Mouse (Mus musculus) heart, embryonic 10.5 days (tissue): ENCODE data around the gene Fn1. TPM values are rescaled to one million over a fixed set of nuclear protein-coding genes. Genes with fewer than 3 reads are reported as not detected.
A peak's percentile ranks its signal among the peaks of the same experiment; 100 is the strongest.

ENCODE experiments used
- DNase-seq: peaks from one replicate; pipeline ENCODE4 v3.0.0-alpha.2; 2017; ENCODE audit warnings: low spot score
- H3K27ac ChIP-seq: fragments of 300-500 bp; sonication (generic); 2 replicates; pipeline ENCODE4 v1.5.1; 2016; ENCODE audit warnings: mild to moderate bottlenecking
- H3K27me3 ChIP-seq: fragments of 300-500 bp; sonication (generic); 2 replicates; pipeline ENCODE4 v1.6.1; 2016; ENCODE audit warnings: mild to moderate bottlenecking; ENCODE audit not compliant: poor library complexity, insufficient read depth, severe bottlenecking
- H3K36me3 ChIP-seq: fragments of 300-500 bp; sonication (generic); 2 replicates; pipeline ENCODE4 v1.6.1; 2016; ENCODE audit warnings: mild to moderate bottlenecking, moderate library complexity
- H3K4me1 ChIP-seq: fragments of 300-500 bp; sonication (generic); 2 replicates; pipeline ENCODE4 v1.6.1; 2016; ENCODE audit warnings: mild to moderate bottlenecking
- H3K4me3 ChIP-seq: fragments of 300-500 bp; sonication (generic); 2 replicates; pipeline ENCODE4 v1.5.1; 2016; ENCODE audit warnings: mild to moderate bottlenecking, moderate library complexity
- H3K9me3 ChIP-seq: fragments of 300-500 bp; sonication (generic); 2 replicates; pipeline ENCODE4 v1.6.1; 2016; ENCODE audit warnings: mild to moderate bottlenecking, moderate library complexity
- WGBS: fragments of 180-500 bp; shearing (Covaris S2); methylation state at CpG from one replicate; pipeline ENCODE4 v1.1.7; 2016; 5-methylcytosine and 5-hydroxymethylcytosine counted together
- polyA plus RNA-seq: library from polyadenylated mRNA; unstranded; fragments of >200 nt; fragmentation: Nextera tagmentation; extraction: Ambion mirVana; gene quantifications from 2 replicates; pipeline ENCODE4 v1.2.1, GENCODE M21; 2016

The Fn1 gene
- polyA plus RNA-seq, 1 experiment from 2014 or later = 356 TPM

- Histone ChIP-seq H3K27ac (no peak overlapping the region), H3K27me3 (no peaks in the 10 kb centered on the region), H3K36me3 (no peaks in the 10 kb centered on the region), H3K4me3 (no peak overlapping the region), H3K4me1 (peaks cover 4% of the 10 kb centered on the region; the same call in 1 of the 2 replicates), H3K9me3 (no peaks in the 10 kb centered on the region)
- no peak for DNase-seq
- WGBS = 6% methylated on average over 3 of the region's 3 CpGs
Observed at GRCm38 (mm10) chr1:71673398-71673910, 20.5 kb upstream of the Fn1 start.

- Histone ChIP-seq H3K36me3 (no peaks in the 10 kb centered on the region), H3K27ac (no peak overlapping the region), H3K4me1 (peaks cover 4% of the 10 kb centered on the region; the same call in 1 of the 2 replicates), H3K27me3 (no peaks in the 10 kb centered on the region), H3K4me3 (no peak overlapping the region), H3K9me3 (no peaks in the 10 kb centered on the region)
- WGBS = 78% methylated on average over 3 of the region's 3 CpGs
- DNase-seq = no peak
Observed at GRCm38 (mm10) chr1:71672346-71672745, 19.3 kb upstream of the Fn1 start.

GRCm38 (mm10) chr1:71663242-71663641 lies 10.2 kb upstream of the Fn1 start:
- no peak overlapping the region for H3K4me3 ChIP-seq
- H3K9me3 ChIP-seq = no peaks in the 10 kb centered on the region; the same call in 1 of the 2 replicates
- no peak overlapping the region for H3K27ac ChIP-seq
- H3K27me3 ChIP-seq = no peaks in the 10 kb centered on the region
- DNase-seq = no peak
- H3K4me1 ChIP-seq = no peaks in the 10 kb centered on the region
- WGBS = 89% methylated on average over 6 of the region's 6 CpGs
- H3K36me3 ChIP-seq = 0 out of 2 replicates have a peak, but pooled peaks cover 13% of the 10 kb centered on the region

- no peak overlapping the region for H3K4me3 ChIP-seq
- DNase-seq = no peak
- WGBS = 65% methylated on average over 6 of the region's 6 CpGs
- 0 out of 2 replicates have a peak, but pooled peaks cover 12% of the 10 kb centered on the region for H3K36me3 ChIP-seq
- no peaks in the 10 kb centered on the region for H3K4me1 ChIP-seq
- no peaks in the 10 kb centered on the region; the same call in 1 of the 2 replicates for H3K9me3 ChIP-seq
- no peaks in the 10 kb centered on the region for H3K27me3 ChIP-seq
- no peak overlapping the region for H3K27ac ChIP-seq
Observed at GRCm38 (mm10) chr1:71658632-71659031, 5.6 kb upstream of the Fn1 start.

GRCm38 (mm10) chr1:71656309-71656708 lies 3.3 kb upstream of the Fn1 start:
- Histone ChIP-seq H3K27ac (0 out of 2 replicates have a peak overlapping the region, but pooled peaks have one; percentile 42), H3K27me3 (no peaks in the 10 kb centered on the region), H3K36me3 (0 out of 2 replicates have a peak, but pooled peaks cover 2% of the 10 kb centered on the region), H3K9me3 (no peaks in the 10 kb centered on the region), H3K4me1 (0 out of 2 replicates have a peak, but pooled peaks cover 2% of the 10 kb centered on the region), H3K4me3 (no peak overlapping the region)
- 46% methylated on average over 6 of the region's 6 CpGs for WGBS
- DNase-seq = no peak

GRCm38 (mm10) chr1:71654221-71654620 lies 1.2 kb upstream of the Fn1 start:
- Histone ChIP-seq H3K36me3 (peaks cover 18% of the 10 kb centered on the region), H3K4me1 (peaks cover 16% of the 10 kb centered on the region; the same call in 1 of the 2 replicates), H3K27ac (peak overlapping the region; percentile 97), H3K4me3 (peak overlapping the region; percentile 85), H3K27me3 (no peaks in the 10 kb centered on the region), H3K9me3 (no peaks in the 10 kb centered on the region)
- no peak for DNase-seq
- 14% methylated on average over 8 of the region's 8 CpGs for WGBS

- Histone ChIP-seq H3K27ac (peak overlapping the region; percentile 97), H3K27me3 (no peaks in the 10 kb centered on the region), H3K4me1 (peaks cover 16% of the 10 kb centered on the region; the same call in 1 of the 2 replicates), H3K9me3 (no peaks in the 10 kb centered on the region), H3K4me3 (peak overlapping the region; percentile 85), H3K36me3 (peaks cover 24% of the 10 kb centered on the region)
- under 1% methylated on average over 24 of the region's 24 CpGs for WGBS
- no peak for DNase-seq
Observed at GRCm38 (mm10) chr1:71653400-71654159, 580 bp upstream of the Fn1 start.

- Histone ChIP-seq H3K9me3 (no peaks in the 10 kb centered on the region), H3K27me3 (no peaks in the 10 kb centered on the region), H3K4me3 (peak overlapping the region; percentile 85), H3K27ac (peak overlapping the region; percentile 97), H3K4me1 (peaks cover 16% of the 10 kb centered on the region; the same call in 1 of the 2 replicates), H3K36me3 (peaks cover 41% of the 10 kb centered on the region)
- 18% methylated on average over 1 of the region's 1 CpGs for WGBS
- no peak for DNase-seq
Observed at GRCm38 (mm10) chr1:71651828-71652227, 1.2 kb downstream of the Fn1 start.

GRCm38 (mm10) chr1:71651315-71651714 lies 1.7 kb downstream of the Fn1 start:
- no peak for DNase-seq
- H3K36me3 ChIP-seq = peaks cover 46% of the 10 kb centered on the region
- H3K4me1 ChIP-seq = peaks cover 16% of the 10 kb centered on the region; the same call in 1 of the 2 replicates
- no peaks in the 10 kb centered on the region for H3K9me3 ChIP-seq
- H3K27ac ChIP-seq = peak overlapping the region; percentile 97
- no peaks in the 10 kb centered on the region for H3K27me3 ChIP-seq
- WGBS = 35% methylated on average over 9 of the region's 9 CpGs
- peak overlapping the region; percentile 85 for H3K4me3 ChIP-seq

GRCm38 (mm10) chr1:71650741-71651140 lies 2.3 kb downstream of the Fn1 start:
- no peaks in the 10 kb centered on the region for H3K27me3 ChIP-seq
- DNase-seq = no peak
- H3K9me3 ChIP-seq = no peaks in the 10 kb centered on the region
- H3K4me1 ChIP-seq = peaks cover 16% of the 10 kb centered on the region; the same call in 1 of the 2 replicates
- 33% methylated on average over 6 of the region's 6 CpGs for WGBS
- peak overlapping the region; percentile 97 for H3K27ac ChIP-seq
- H3K4me3 ChIP-seq = peak overlapping the region; percentile 85
- H3K36me3 ChIP-seq = peaks cover 52% of the 10 kb centered on the region

- Histone ChIP-seq H3K36me3 (peaks cover 76% of the 10 kb centered on the region), H3K27ac (no peak overlapping the region), H3K4me1 (peaks cover 18% of the 10 kb centered on the region; the same call in 1 of the 2 replicates), H3K4me3 (no peak overlapping the region), H3K27me3 (no peaks in the 10 kb centered on the region), H3K9me3 (no peaks in the 10 kb centered on the region)
- no peak for DNase-seq
- WGBS = 87% methylated on average over 7 of the region's 7 CpGs
Observed at GRCm38 (mm10) chr1:71648166-71648565, 4.8 kb downstream of the Fn1 start.

GRCm38 (mm10) chr1:71646774-71647173 lies 6.2 kb downstream of the Fn1 start:
- WGBS = 79% methylated on average over 5 of the region's 5 CpGs
- Histone ChIP-seq H3K36me3 (peaks cover 90% of the 10 kb centered on the region), H3K27me3 (no peaks in the 10 kb centered on the region), H3K4me1 (peaks cover 18% of the 10 kb centered on the region; the same call in 1 of the 2 replicates), H3K9me3 (no peaks in the 10 kb centered on the region), H3K4me3 (no peak overlapping the region), H3K27ac (no peak overlapping the region)
- DNase-seq = no peak

GRCm38 (mm10) chr1:71645999-71646398 lies 7.0 kb downstream of the Fn1 start:
- no peaks in the 10 kb centered on the region for H3K9me3 ChIP-seq
- H3K4me1 ChIP-seq = peaks cover 13% of the 10 kb centered on the region; the same call in 1 of the 2 replicates
- no peaks in the 10 kb centered on the region for H3K27me3 ChIP-seq
- H3K27ac ChIP-seq = no peak overlapping the region
- no peak overlapping the region for H3K4me3 ChIP-seq
- 60% methylated on average over 3 of the region's 3 CpGs for WGBS
- H3K36me3 ChIP-seq = peaks cover 94% of the 10 kb centered on the region
- no peak for DNase-seq
